In the genomic region with DNA sequence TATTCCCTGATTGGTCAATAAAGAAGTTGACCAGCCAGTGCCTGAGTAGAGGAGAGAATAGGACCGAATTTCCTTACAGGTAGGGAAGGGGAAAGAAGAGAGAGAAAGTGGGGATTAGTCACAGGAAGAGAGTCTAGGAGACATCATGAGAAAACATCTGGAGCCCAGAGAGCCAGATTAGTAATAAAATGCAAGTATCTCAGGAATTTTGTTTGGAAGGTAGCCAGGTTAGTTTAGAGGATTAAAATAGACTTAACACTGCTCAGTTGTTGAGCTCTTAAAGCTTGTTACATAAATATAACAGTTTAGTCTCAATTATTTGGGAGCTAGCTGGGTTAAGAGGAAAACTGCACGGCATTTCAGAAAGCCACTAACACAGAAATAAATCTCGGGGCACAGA, we compare ENCODE assay signal across 21 mouse cellular contexts. TPM values are rescaled to one million over a fixed set of nuclear protein-coding genes. Genes with fewer than 3 reads are reported as not detected.
DNase-seq lines count a peak whose midpoint lies in the region; ATAC-seq and TF ChIP-seq lines count a peak whose summit lies in the region.
"Had no signal": no experiment of that assay in that cellular context is flagged by ENCODE, and none has a peak within 500 bp of the region (broad histone marks: within the 10 kb centered on the region; RNA-seq: fewer than 3 reads in every experiment).

No protein-coding gene starts in this region.

- no peak for ATAC-seq in heart, embryonic 13.5 days (ENCODE audit: extremely low read depth, insufficient number of reproducible peaks, low FRiP score, low TSS enrichment)
- no peak for ATAC-seq in kidney, postnatal 0 days (replicated peaks; ENCODE audit: low FRiP score, low read depth)
- ATAC-seq in lung, embryonic 14.5 days (ENCODE audit: insufficient read depth): no peak
- ATAC-seq in forebrain, embryonic 11.5 days (replicated peaks; ENCODE audit: low FRiP score): no peak
- ATAC-seq: forebrain, embryonic 16.5 days; intestine, embryonic 15.5 days had no signal

- DNase-seq in heart, embryonic 10.5 days (ENCODE audit: low spot score): no peak
- peak; percentile 11 for DNase-seq in kidney, postnatal 0 days (ENCODE audit: low spot score)
- no peak for DNase-seq in kidney, adult 18-20 months
- DNase-seq in lung, embryonic 14.5 days: peak; percentile 44
- DNase-seq in lung, postnatal 36 days: no peak
- no peak for DNase-seq in forebrain, embryonic 11.5 days (ENCODE audit: low spot score)
- DNase-seq: adrenal gland, postnatal 14 days; cerebellum, adult 11-12 months; cerebellum, adult 9-10 months; cerebellum, postnatal 36 days; gastrocnemius, postnatal 10 days; heart, adult 18-20 months had no signal

- no peaks in the 10 kb centered on the region for H3K36me3 ChIP-seq in heart, embryonic 13.5 days
- no peaks in the 10 kb centered on the region for H3K36me3 ChIP-seq in heart, embryonic 10.5 days
- no peaks in the 10 kb centered on the region for H3K36me3 ChIP-seq in kidney, postnatal 0 days (ENCODE audit: insufficient read depth, low read length)
- H3K36me3 ChIP-seq in lung, embryonic 14.5 days (ENCODE audit: insufficient read depth): no peaks in the 10 kb centered on the region
- H3K36me3 ChIP-seq in forebrain, embryonic 11.5 days (ENCODE audit: control insufficient read depth, insufficient read depth, low read length): no peaks in the 10 kb centered on the region
- H3K36me3 ChIP-seq: embryonic facial prominence, embryonic 15.5 days; forebrain, embryonic 12.5 days; hindbrain, embryonic 10.5 days; intestine, embryonic 15.5 days had no signal

- 50% methylated on average over 3 of the region's 3 CpGs for WGBS in heart, embryonic 13.5 days
- 65% methylated on average over 3 of the region's 3 CpGs for WGBS in heart, embryonic 10.5 days
- WGBS in kidney, postnatal 0 days: 70% methylated on average over 3 of the region's 3 CpGs
- WGBS in lung, embryonic 14.5 days: 66% methylated on average over 3 of the region's 3 CpGs
- 80% methylated on average over 3 of the region's 3 CpGs for WGBS in forebrain, embryonic 11.5 days

- H3K4me1 ChIP-seq in heart, embryonic 13.5 days: peaks cover 33% of the 10 kb centered on the region
- peaks cover 9% of the 10 kb centered on the region; the same call in 1 of the 2 replicates for H3K4me1 ChIP-seq in heart, embryonic 10.5 days
- no peaks in the 10 kb centered on the region for H3K4me1 ChIP-seq in kidney, postnatal 0 days (replicated peaks; ENCODE audit: insufficient read depth, low read length)
- H3K4me1 ChIP-seq in lung, embryonic 14.5 days (ENCODE audit: insufficient read depth): no peaks in the 10 kb centered on the region
- peaks cover 5% of the 10 kb centered on the region for H3K4me1 ChIP-seq in embryonic fibroblast, embryonic 13.5 days (ENCODE audit: control insufficient read depth, insufficient read depth, low read length)
- no peaks in the 10 kb centered on the region for H3K4me1 ChIP-seq in forebrain, embryonic 11.5 days (replicated peaks; ENCODE audit: control insufficient read depth, insufficient read depth, low read length)
- H3K4me1 ChIP-seq: intestine, embryonic 15.5 days had no signal

- 0 out of 2 replicates have a peak overlapping the region, but pooled peaks have one; percentile 41 for H3K27ac ChIP-seq in heart, embryonic 13.5 days (replicated peaks)
- no peak overlapping the region for H3K27ac ChIP-seq in heart, embryonic 10.5 days
- H3K27ac ChIP-seq in kidney, postnatal 0 days: no peak overlapping the region
- H3K27ac ChIP-seq in lung, embryonic 14.5 days (ENCODE audit: low read depth): no peak overlapping the region
- H3K27ac ChIP-seq in embryonic fibroblast, embryonic 13.5 days (ENCODE audit: insufficient read depth, low read length): peak overlapping the region; percentile 47; the same call in 1 of the 2 replicates
- H3K27ac ChIP-seq in forebrain, embryonic 11.5 days (ENCODE audit: low read depth, low read length): no peak overlapping the region
- H3K27ac ChIP-seq: embryonic facial prominence, embryonic 15.5 days; forebrain, embryonic 12.5 days; hindbrain, embryonic 10.5 days; hindbrain, embryonic 14.5 days; intestine, embryonic 15.5 days had no signal

- H3K9ac ChIP-seq in heart, embryonic 13.5 days: no peak overlapping the region
- H3K9ac ChIP-seq in kidney, postnatal 0 days (ENCODE audit: low read depth, low read length): no peak overlapping the region
- no peak overlapping the region for H3K9ac ChIP-seq in lung, embryonic 14.5 days
- H3K9ac ChIP-seq in forebrain, embryonic 11.5 days (ENCODE audit: low read length): no peak overlapping the region
- H3K9ac ChIP-seq: embryonic facial prominence, embryonic 15.5 days; forebrain, embryonic 12.5 days; hindbrain, embryonic 14.5 days; intestine, embryonic 15.5 days had no signal

- no peak for TF ChIP-seq POLR2A in embryonic fibroblast, embryonic 13.5 days (IDR thresholded peaks at IDR 0.05; ENCODE audit: low read depth, low read length)

- no peak for TF ChIP-seq CTCF in kidney, postnatal 0 days (IDR thresholded peaks at IDR 0.05; ENCODE audit: low read depth)
- no peak for TF ChIP-seq CTCF in lung, embryonic 14.5 days (IDR thresholded peaks at IDR 0.05; ENCODE audit: low read depth)
- TF ChIP-seq CTCF in embryonic fibroblast, embryonic 13.5 days (IDR thresholded peaks at IDR 0.05; ENCODE audit: borderline replicate concordance, insufficient read depth, low read length): no peak

- no peaks in the 10 kb centered on the region for H3K27me3 ChIP-seq in heart, embryonic 13.5 days (replicated peaks)
- no peaks in the 10 kb centered on the region for H3K27me3 ChIP-seq in heart, embryonic 10.5 days (ENCODE audit: insufficient read depth, poor library complexity, severe bottlenecking)
- H3K27me3 ChIP-seq in kidney, postnatal 0 days (ENCODE audit: insufficient read depth, low read length): no peaks in the 10 kb centered on the region
- H3K27me3 ChIP-seq in lung, embryonic 14.5 days (ENCODE audit: insufficient read depth, low read length): no peaks in the 10 kb centered on the region
- no peaks in the 10 kb centered on the region for H3K27me3 ChIP-seq in forebrain, embryonic 11.5 days (ENCODE audit: control insufficient read depth, insufficient read depth, low read length)
- H3K27me3 ChIP-seq: embryonic facial prominence, embryonic 15.5 days; forebrain, embryonic 12.5 days; intestine, embryonic 15.5 days had no signal

- no peak overlapping the region for H3K4me2 ChIP-seq in heart, embryonic 13.5 days
- H3K4me2 ChIP-seq in kidney, postnatal 0 days (ENCODE audit: low read length): no peak overlapping the region
- no peak overlapping the region for H3K4me2 ChIP-seq in lung, embryonic 14.5 days
- H3K4me2 ChIP-seq in forebrain, embryonic 11.5 days (ENCODE audit: low read depth, low read length, severe bottlenecking): no peak overlapping the region
- H3K4me2 ChIP-seq: embryonic facial prominence, embryonic 15.5 days; forebrain, embryonic 12.5 days; hindbrain, embryonic 14.5 days; intestine, embryonic 15.5 days had no signal

- H3K4me3 ChIP-seq in heart, embryonic 13.5 days: no peak overlapping the region
- no peak overlapping the region for H3K4me3 ChIP-seq in heart, embryonic 10.5 days
- no peak overlapping the region for H3K4me3 ChIP-seq in kidney, postnatal 0 days (replicated peaks; ENCODE audit: low read depth, low read length)
- H3K4me3 ChIP-seq in lung, embryonic 14.5 days (ENCODE audit: low read depth, low read length): no peak overlapping the region
- H3K4me3 ChIP-seq in embryonic fibroblast, embryonic 13.5 days (ENCODE audit: insufficient read depth, low read length): no peak overlapping the region
- no peak overlapping the region for H3K4me3 ChIP-seq in forebrain, embryonic 11.5 days (ENCODE audit: low read depth, low read length)
- H3K4me3 ChIP-seq: embryonic facial prominence, embryonic 15.5 days; forebrain, embryonic 12.5 days; hindbrain, embryonic 10.5 days; intestine, embryonic 15.5 days had no signal

- H3K9me3 ChIP-seq in heart, embryonic 13.5 days: no peaks in the 10 kb centered on the region
- no peaks in the 10 kb centered on the region for H3K9me3 ChIP-seq in heart, embryonic 10.5 days
- H3K9me3 ChIP-seq in kidney, postnatal 0 days (replicated peaks; ENCODE audit: low read length): no peaks in the 10 kb centered on the region
- no peaks in the 10 kb centered on the region; the same call in 1 of the 2 replicates for H3K9me3 ChIP-seq in lung, embryonic 14.5 days (ENCODE audit: low read depth, low read length)
- no peaks in the 10 kb centered on the region for H3K9me3 ChIP-seq in forebrain, embryonic 11.5 days (ENCODE audit: control insufficient read depth, low read length)
- H3K9me3 ChIP-seq: embryonic facial prominence, embryonic 15.5 days; forebrain, embryonic 12.5 days; hindbrain, embryonic 10.5 days; intestine, embryonic 15.5 days had no signal

RNA-seq across cellular contexts. Expression of a gene that starts 4.8 kb away (rescaled TPM):
- 6.4 and 7.5 TPM in 2 replicates for polyA plus RNA-seq in heart, embryonic 13.5 days (2015; fragmentation: Nextera tagmentation; extraction: Ambion mirVana)
- 4.1 and 4.9 TPM in 2 replicates for polyA plus RNA-seq in heart, embryonic 10.5 days (2016; fragmentation: Nextera tagmentation; extraction: Ambion mirVana)
- 6.6 and 6.8 TPM in 2 replicates for polyA plus RNA-seq in kidney, postnatal 0 days (2015; fragmentation: Nextera tagmentation; extraction: Ambion mirVana)
- polyA plus RNA-seq in lung, embryonic 14.5 days (2014; fragmentation: Nextera tagmentation; extraction: Ambion mirVana): 5.4 and 5.9 TPM in 2 replicates
- 15.1 and 15.8 TPM in 2 replicates for polyA plus RNA-seq in embryonic fibroblast, embryonic 13.5 days (2011; ENCODE audit: insufficient read length, low read depth, missing spikeins)
- polyA plus RNA-seq in forebrain, embryonic 11.5 days (2014; fragmentation: Nextera tagmentation; extraction: Ambion mirVana): 6.6 and 7.9 TPM in 2 replicates

RNA-seq across cellular contexts. Expression of a gene that starts 35.3 kb away (rescaled TPM):
- polyA plus RNA-seq in heart, embryonic 13.5 days (2015; fragmentation: Nextera tagmentation; extraction: Ambion mirVana): 17.0 and 18.6 TPM in 2 replicates
- 15.8 and 18.3 TPM in 2 replicates for polyA plus RNA-seq in heart, embryonic 10.5 days (2016; fragmentation: Nextera tagmentation; extraction: Ambion mirVana)
- polyA plus RNA-seq in kidney, postnatal 0 days (2015; fragmentation: Nextera tagmentation; extraction: Ambion mirVana): 24.0 and 25.4 TPM in 2 replicates
- polyA plus RNA-seq in lung, embryonic 14.5 days (2014; fragmentation: Nextera tagmentation; extraction: Ambion mirVana): 14.1 and 15.7 TPM in 2 replicates
- 31.3 TPM in 2 replicates for polyA plus RNA-seq in embryonic fibroblast, embryonic 13.5 days (2011; ENCODE audit: insufficient read length, low read depth, missing spikeins)
- 13.4 and 13.5 TPM in 2 replicates for polyA plus RNA-seq in forebrain, embryonic 11.5 days (2014; fragmentation: Nextera tagmentation; extraction: Ambion mirVana)

RNA-seq across cellular contexts. Expression of a gene that starts 48.5 kb away (rescaled TPM):
- polyA plus RNA-seq in heart, embryonic 13.5 days (2015; fragmentation: Nextera tagmentation; extraction: Ambion mirVana): 0.15 and 0.38 TPM in 2 replicates
- 0.37 TPM in 1 of 2 replicates, not detected in the other for polyA plus RNA-seq in heart, embryonic 10.5 days (2016; fragmentation: Nextera tagmentation; extraction: Ambion mirVana)
- polyA plus RNA-seq in kidney, postnatal 0 days (2015; fragmentation: Nextera tagmentation; extraction: Ambion mirVana): 0.54 and 0.98 TPM in 2 replicates
- polyA plus RNA-seq in lung, embryonic 14.5 days (2014; fragmentation: Nextera tagmentation; extraction: Ambion mirVana): 0.72 and 0.87 TPM in 2 replicates
- polyA plus RNA-seq in embryonic fibroblast, embryonic 13.5 days (2011; ENCODE audit: insufficient read length, low read depth, missing spikeins): not detected in 2 replicates
- polyA plus RNA-seq in forebrain, embryonic 11.5 days (2014; fragmentation: Nextera tagmentation; extraction: Ambion mirVana): 0.28 and 0.33 TPM in 2 replicates
- polyA plus RNA-seq: frontal cortex, adult 2 months had no signal

Comparison
In these comparisons a context has a peak if more than half of its experiments do, and no peak if none do; other contexts are left out.
1. H3K27ac ChIP-seq: peak in heart, embryonic 13.5 days (single experiment) and embryonic fibroblast, embryonic 13.5 days (single experiment); none in heart, embryonic 10.5 days (single experiment), kidney, postnatal 0 days (single experiment), lung, embryonic 14.5 days (single experiment) and forebrain, embryonic 11.5 days (single experiment).
2. DNase-seq: peak in kidney, postnatal 0 days (single experiment) and lung, embryonic 14.5 days (single experiment); none in heart, embryonic 10.5 days (single experiment), kidney, adult 18-20 months (single experiment), lung, postnatal 36 days (single experiment) and forebrain, embryonic 11.5 days (single experiment).